Mouse (Mus musculus) left cerebral cortex, adult 9 months (tissue): ENCODE data around the gene Clhc1.

Experiments used
- DNase-seq, 2 experiments: peaks; one replicate each; pipeline ENCODE4 v3.0.0; 2022; ENCODE audit warnings: low spot score in 2 of 2

Clhc1 gene

GRCm38 (mm10) chr11:29560990-29561389 lies 13.2 kb downstream of the Clhc1 start:
- DNase-seq, result no peak

- DNase-seq, result no peak
Observed at GRCm38 (mm10) chr11:29563406-29563805, 15.7 kb downstream of the Clhc1 start.

DNA sequence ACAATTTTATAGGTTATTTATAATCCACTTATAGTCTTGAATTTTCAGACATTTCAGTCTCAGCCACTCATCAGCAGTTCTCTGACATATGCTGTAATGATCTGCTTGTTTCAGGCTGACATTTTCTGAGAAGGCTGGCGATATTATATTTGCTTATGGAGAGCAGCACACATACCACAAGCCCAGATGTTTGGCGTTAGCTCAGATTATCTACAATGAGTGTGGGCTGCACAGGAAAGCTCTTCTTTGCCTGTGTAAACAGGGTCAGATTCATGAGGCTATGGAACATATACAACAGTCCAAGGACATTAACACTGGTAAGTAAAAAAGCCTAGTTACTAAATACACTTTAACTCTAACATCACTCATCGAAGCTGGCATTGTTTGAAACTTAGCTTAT lies 23.8 kb downstream of the Clhc1 start:
- DNase-seq, result no peak

DNA sequence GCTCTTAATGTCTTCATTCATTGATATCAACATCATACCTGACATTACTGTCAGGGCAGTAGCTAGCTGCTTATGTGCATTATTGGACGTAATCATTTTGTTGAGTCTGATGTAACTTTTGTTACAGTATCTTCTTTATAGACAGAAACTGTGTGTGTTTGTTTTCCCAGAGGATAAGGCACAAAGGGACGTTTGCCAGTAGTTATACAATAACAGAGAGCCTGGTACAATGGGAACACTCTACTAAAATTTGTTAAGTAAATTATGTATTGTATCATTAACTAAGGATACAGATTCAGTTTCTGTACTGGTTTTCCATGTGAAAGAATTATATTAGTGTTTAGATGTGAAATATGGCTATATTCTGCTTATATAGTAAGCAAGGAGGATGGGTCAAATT lies 24.9 kb downstream of the Clhc1 start:
- no peak for DNase-seq

GRCm38 (mm10) chr11:29579610-29580009 lies 31.9 kb downstream of the Clhc1 start:
- no peak for DNase-seq

DNA sequence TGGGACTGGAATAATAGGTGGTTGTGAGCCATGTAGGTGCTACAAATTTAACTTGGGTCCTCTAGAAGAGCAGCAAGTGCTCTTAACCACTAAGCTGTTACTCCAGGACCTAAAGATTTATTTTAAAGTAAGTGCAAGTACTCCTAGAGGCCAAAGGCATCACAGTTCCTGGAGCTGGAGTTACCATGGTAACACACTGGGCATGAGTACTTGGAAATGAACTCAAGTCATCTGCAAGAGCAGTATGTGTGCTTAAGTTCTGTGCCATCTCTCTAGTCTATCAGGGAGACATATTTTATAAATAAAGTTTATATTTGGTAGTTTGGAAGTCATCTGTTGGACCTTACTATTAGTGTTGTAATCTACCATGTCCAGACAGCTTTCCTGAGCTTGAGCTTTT lies 47.5 kb downstream of the Clhc1 start:
- no peak for DNase-seq

DNA sequence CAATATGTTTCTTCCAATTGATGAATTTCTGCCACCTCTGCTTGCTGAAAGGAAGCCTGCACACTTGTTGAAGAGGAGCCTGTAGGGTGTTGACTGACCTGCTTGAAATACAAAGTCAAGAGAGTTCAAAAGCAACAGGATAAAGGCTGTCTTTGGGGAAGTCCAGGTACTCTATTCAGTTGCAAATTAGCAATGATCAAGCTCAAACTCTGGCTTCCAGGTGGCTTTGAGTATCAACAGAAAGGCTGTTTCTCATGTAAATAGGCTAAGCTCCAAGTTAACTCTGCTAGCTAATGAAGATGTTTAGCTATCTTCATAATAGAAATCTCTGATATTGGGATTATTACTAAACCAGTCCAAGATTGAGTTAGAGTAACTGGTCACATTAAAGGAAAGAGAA lies 49.4 kb downstream of the Clhc1 start:
- DNase-seq, result no peak

GRCm38 (mm10) chr11:29599000-29599399 lies 51.2 kb downstream of the Clhc1 start:
- no peak for DNase-seq

- no peak for DNase-seq
Observed at GRCm38 (mm10) chr11:29603581-29603980, 55.8 kb downstream of the Clhc1 start.

GRCm38 (mm10) chr11:29607465-29607990 lies 59.8 kb downstream of the Clhc1 start:
- no peak for DNase-seq

- no peak for DNase-seq
Observed at GRCm38 (mm10) chr11:29609756-29610468, 62.2 kb downstream of the Clhc1 start.

DNA sequence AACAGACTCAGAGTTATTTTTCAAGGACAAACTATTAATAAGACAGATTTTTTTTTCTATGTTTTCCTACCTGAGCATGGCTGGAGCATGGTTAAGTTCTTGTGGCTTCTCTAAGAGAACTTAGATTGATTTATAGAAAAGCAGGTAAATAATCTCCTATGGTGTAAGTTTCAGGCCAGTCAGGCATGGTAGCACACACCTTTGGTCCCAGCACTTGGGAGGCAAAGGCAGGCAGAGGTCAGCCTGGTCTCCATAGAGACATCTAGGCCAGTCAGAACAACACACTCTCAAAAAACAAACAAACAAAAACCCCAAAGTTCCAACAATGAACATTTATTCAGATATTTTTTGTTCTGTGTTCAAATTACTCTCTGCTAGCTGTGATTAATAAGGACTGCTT lies 64.3 kb downstream of the Clhc1 start:
- DNase-seq, result no peak

DNA sequence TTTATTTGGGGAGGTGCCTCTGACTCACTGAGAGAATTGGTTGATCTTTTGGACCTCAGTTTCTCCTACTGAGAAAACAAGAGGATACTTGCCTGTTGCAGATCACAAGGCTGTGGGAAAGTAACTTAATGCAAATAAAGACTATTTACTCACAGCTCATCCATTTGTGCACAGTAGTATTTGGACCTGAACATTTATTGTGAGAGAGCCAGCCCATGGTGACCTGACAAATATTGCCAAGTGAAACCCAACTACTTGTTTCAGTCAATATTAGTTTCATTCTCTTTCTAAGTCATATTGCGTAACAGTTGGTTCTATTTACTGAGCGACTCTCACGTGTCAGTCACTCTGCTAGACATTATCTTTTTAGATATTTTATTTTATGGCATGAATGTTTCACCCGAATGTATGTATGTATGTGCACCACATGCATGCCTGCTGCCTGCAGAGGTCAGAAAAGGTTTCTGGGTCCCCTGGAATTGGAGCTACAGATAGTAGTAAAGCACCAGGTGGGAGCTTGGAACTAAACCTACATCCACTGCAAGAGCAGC lies 65.5 kb downstream of the Clhc1 start:
- DNase-seq, result no peak

- no peak for DNase-seq
Observed at GRCm38 (mm10) chr11:29614217-29614924, 66.6 kb downstream of the Clhc1 start.

DNA sequence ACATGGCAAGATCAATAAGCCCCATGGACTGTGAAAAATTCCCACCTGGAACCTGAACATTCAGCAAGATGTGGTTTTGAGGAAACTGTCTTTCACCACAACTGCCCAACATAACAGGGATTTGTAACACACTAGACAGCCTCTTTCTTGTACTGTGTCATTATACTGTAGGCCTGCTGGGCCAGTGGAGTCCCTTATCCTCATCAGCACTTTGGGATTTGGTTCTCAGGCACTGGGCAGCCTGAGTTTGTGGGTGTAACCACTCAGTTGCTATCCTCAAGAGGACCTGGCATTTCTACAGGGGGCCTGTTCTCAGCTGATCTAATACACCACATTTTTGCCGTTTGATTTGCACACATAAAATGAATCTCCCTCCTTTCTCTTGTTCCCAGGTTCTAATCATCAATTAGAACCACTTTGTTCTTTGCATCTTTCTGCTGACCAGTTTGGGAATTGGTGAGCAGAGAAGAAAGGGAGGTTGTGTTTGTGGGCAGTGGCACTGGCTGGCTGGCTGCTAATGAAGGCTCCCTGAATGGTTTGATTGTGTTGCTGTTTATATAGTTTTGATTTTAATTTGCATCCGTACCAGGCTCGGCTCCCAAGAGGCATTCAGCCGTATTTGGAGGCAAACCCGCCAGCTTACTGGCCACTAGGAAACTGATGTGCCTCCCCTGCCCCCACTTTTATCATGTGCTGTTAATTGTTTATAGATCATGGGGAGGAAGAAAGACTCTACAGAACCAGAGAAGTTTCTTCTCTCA lies 74.5 kb downstream of the Clhc1 start:
- peak; percentile 59 to 66 for DNase-seq

- DNase-seq, result no peak
Observed at GRCm38 (mm10) chr11:29623327-29623726, 75.6 kb downstream of the Clhc1 start.

- DNase-seq, result no peak
Observed at GRCm38 (mm10) chr11:29626541-29626940, 78.8 kb downstream of the Clhc1 start.

GRCm38 (mm10) chr11:29627706-29628105 lies 80.0 kb downstream of the Clhc1 start:
- DNase-seq, result no peak
